Mouse (Mus musculus) C2C12 (cell line): ENCODE results near the gene Ccnt2. TPM values are rescaled to one million over a fixed set of nuclear protein-coding genes. Genes with fewer than 3 reads are reported as not detected.

ENCODE experiments used
- H3K27me3 ChIP-seq: one replicate; pipeline ENCODE4 v1.6.1; 2011; ENCODE audit not compliant: control insufficient read depth, insufficient read depth, insufficient read length
- H3K36me3 ChIP-seq: one replicate; pipeline ENCODE4 v1.6.1; 2011; ENCODE audit not compliant: control insufficient read depth, insufficient read depth
- H3K4me3 ChIP-seq: one replicate; pipeline ENCODE4 v1.5.1; 2011; ENCODE audit warnings: mild to moderate bottlenecking, control low read depth; ENCODE audit not compliant: poor library complexity, insufficient read depth, severe bottlenecking
- H3K79me2 ChIP-seq: one replicate; pipeline ENCODE4 v1.6.1; 2011; ENCODE audit not compliant: control insufficient read depth, insufficient read depth
- H3K79me3 ChIP-seq: one replicate; pipeline ENCODE4 v1.6.1; 2011; ENCODE audit warnings: low read depth, control low read depth
- H3ac ChIP-seq: one replicate; pipeline ENCODE3; 2011; ENCODE audit warnings: low read depth; ENCODE audit not compliant: control insufficient read depth, insufficient read length
- CEBPB ChIP-seq: IDR thresholded peaks from one replicate; pipeline ENCODE4 v1.6.1; 2011; ENCODE audit warnings: low read depth, mild to moderate bottlenecking, control low read depth, moderate library complexity
- CTCF ChIP-seq: IDR thresholded peaks from one replicate; pipeline ENCODE4 v1.5.1; 2011; ENCODE audit not compliant: control insufficient read depth, insufficient read depth, insufficient read length
- FOSL1 ChIP-seq: IDR thresholded peaks from one replicate; pipeline ENCODE4 v1.8.0; 2011; ENCODE audit warnings: mild to moderate bottlenecking, low read length; ENCODE audit not compliant: poor library complexity, insufficient read depth, severe bottlenecking
- MAX ChIP-seq: IDR thresholded peaks from one replicate; pipeline ENCODE4 v1.6.1; 2011; ENCODE audit warnings: mild to moderate bottlenecking, control low read depth
- MYOD1 ChIP-seq: IDR thresholded peaks from one replicate; pipeline ENCODE4 v1.6.1; 2011; ENCODE audit warnings: low read depth; ENCODE audit not compliant: control insufficient read depth, insufficient read length
- MYOG ChIP-seq: IDR thresholded peaks from one replicate; pipeline ENCODE4 v1.6.1; 2011; ENCODE audit not compliant: control insufficient read depth, insufficient read length; ENCODE audit errors: extremely low read depth
- USF1 ChIP-seq: IDR thresholded peaks from one replicate; pipeline ENCODE4 v1.6.1; 2011; ENCODE audit warnings: low read depth, mild to moderate bottlenecking, control low read depth, moderate library complexity
- polyA plus RNA-seq: library from polyadenylated mRNA; unstranded; fragments of >200 nt; fragmentation: generic; extraction: Trizol; gene quantifications from one replicate; pipeline ENCODE4 v1.2.1, GENCODE M21; 2012; ENCODE audit warnings: missing spikeins

Gene Ccnt2
- polyA plus RNA-seq, 1 experiment, result 6.0 TPM

- Histone ChIP-seq H3K4me3 (no peak overlapping the region), H3K27me3 (no peaks in the 10 kb centered on the region), H3K79me2 (peaks cover 97% of the 10 kb centered on the region), H3K79me3 (peaks cover 95% of the 10 kb centered on the region), H3ac (no peak overlapping the region), H3K36me3 (peaks cover 43% of the 10 kb centered on the region)
- TF ChIP-seq CEBPB (no peak), FOSL1 (no peak), MAX (no peak), MYOD1 (peak; percentile 22)
Observed at GRCm38 (mm10) chr1:127778611-127779010, 4.6 kb downstream of the Ccnt2 start.

- H3ac ChIP-seq, result no peak overlapping the region
- no peak overlapping the region for H3K4me3 ChIP-seq
- no peak for TF ChIP-seq CEBPB
- no peak for TF ChIP-seq MYOD1
- TF ChIP-seq CTCF, result no peak
- TF ChIP-seq MYOG, result no peak
- no peak for TF ChIP-seq FOSL1
- TF ChIP-seq MAX, result no peak
- no peak for TF ChIP-seq USF1
- H3K79me2 ChIP-seq, result peaks cover 100% of the 10 kb centered on the region
- H3K79me3 ChIP-seq, result peaks cover 100% of the 10 kb centered on the region
- peaks cover 43% of the 10 kb centered on the region for H3K36me3 ChIP-seq
- H3K27me3 ChIP-seq, result no peaks in the 10 kb centered on the region
Observed at GRCm38 (mm10) chr1:127780142-127780541, 6.2 kb downstream of the Ccnt2 start.

GRCm38 (mm10) chr1:127780849-127781248, 6.9 kb downstream of the Ccnt2 start:
- Histone ChIP-seq H3K27me3 (no peaks in the 10 kb centered on the region), H3K4me3 (no peak overlapping the region), H3ac (no peak overlapping the region), H3K36me3 (peaks cover 43% of the 10 kb centered on the region), H3K79me3 (peaks cover 100% of the 10 kb centered on the region), H3K79me2 (peaks cover 100% of the 10 kb centered on the region)
- TF ChIP-seq USF1, result no peak
- no peak for TF ChIP-seq CEBPB
- TF ChIP-seq MAX, result no peak
- TF ChIP-seq FOSL1, result no peak
- TF ChIP-seq CTCF, result no peak
- TF ChIP-seq MYOG, result no peak
- TF ChIP-seq MYOD1, result no peak

- Histone ChIP-seq H3K79me2 (peaks cover 100% of the 10 kb centered on the region), H3K79me3 (peaks cover 99% of the 10 kb centered on the region), H3K36me3 (peaks cover 19% of the 10 kb centered on the region), H3K27me3 (no peaks in the 10 kb centered on the region), H3ac (no peak overlapping the region), H3K4me3 (no peak overlapping the region)
- TF ChIP-seq CEBPB, result no peak
- no peak for TF ChIP-seq FOSL1
- TF ChIP-seq USF1, result no peak
- TF ChIP-seq CTCF, result no peak
- TF ChIP-seq MAX, result no peak
- TF ChIP-seq MYOG, result no peak
- TF ChIP-seq MYOD1, result no peak
Observed at GRCm38 (mm10) chr1:127783862-127784261, 9.9 kb downstream of the Ccnt2 start.

- Histone ChIP-seq H3K79me2 (peaks cover 100% of the 10 kb centered on the region), H3K36me3 (peaks cover 9% of the 10 kb centered on the region), H3ac (no peak overlapping the region), H3K79me3 (peaks cover 99% of the 10 kb centered on the region), H3K4me3 (no peak overlapping the region), H3K27me3 (no peaks in the 10 kb centered on the region)
- TF ChIP-seq CTCF (no peak), CEBPB (no peak), USF1 (no peak), MAX (no peak), MYOD1 (no peak), FOSL1 (no peak), MYOG (no peak)
Observed at GRCm38 (mm10) chr1:127785882-127786281, 11.9 kb downstream of the Ccnt2 start.

- H3K79me2 ChIP-seq, result peaks cover 100% of the 10 kb centered on the region
- H3ac ChIP-seq, result no peak overlapping the region
- H3K4me3 ChIP-seq, result no peak overlapping the region
- H3K36me3 ChIP-seq, result peaks cover 25% of the 10 kb centered on the region
- no peaks in the 10 kb centered on the region for H3K27me3 ChIP-seq
- peaks cover 97% of the 10 kb centered on the region for H3K79me3 ChIP-seq
- TF ChIP-seq FOSL1 (no peak), CTCF (no peak), MYOG (no peak), MYOD1 (no peak)
Observed at GRCm38 (mm10) chr1:127788943-127789342, 15.0 kb downstream of the Ccnt2 start.
